Mouse (Mus musculus) adrenal gland, postnatal 36 days (tissue): ENCODE data around the gene Kpna1. TPM values are rescaled to one million over a fixed set of nuclear protein-coding genes. Genes with fewer than 3 reads are reported as not detected.
"Not testable (repeated sequence)": the region's sequence is repeated elsewhere in the genome, so short reads cannot be mapped to it uniquely, and the experiment has no call there.

Experiments
- DNase-seq, 2 experiments: peaks; one replicate each; pipeline ENCODE4 v3.0.0; 2021; ENCODE audit warnings: mixed read lengths in 1 of 2
- total RNA-seq, 2 experiments: library from RNA; stranded (reverse); gene quantifications; 2 replicates each; pipeline ENCODE4 v1.2.3; 2021

The Kpna1 gene
- total RNA-seq, 2 experiments from 2014 or later = 70.0 to 85.0 TPM

DNA sequence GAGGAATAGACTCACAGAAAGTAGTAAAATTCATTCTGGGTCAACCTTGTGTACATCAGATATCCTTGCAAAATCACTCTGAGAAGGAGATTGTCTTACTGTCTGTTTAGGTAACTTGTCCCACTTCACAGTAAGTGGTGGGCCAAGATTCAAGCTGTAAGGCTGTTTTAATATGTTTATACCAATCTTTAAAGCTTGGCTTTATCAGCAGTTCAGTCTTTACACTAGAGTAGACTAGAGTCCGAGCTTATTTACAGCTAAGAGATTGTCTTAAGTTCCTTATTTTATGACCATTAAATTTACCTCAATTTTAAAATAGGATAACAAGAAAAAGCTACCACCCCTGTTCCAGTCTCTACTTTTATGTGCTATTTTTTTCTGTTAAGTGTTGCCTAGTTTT, 9.4 kb downstream of the Kpna1 start:
- no peak for DNase-seq

DNA sequence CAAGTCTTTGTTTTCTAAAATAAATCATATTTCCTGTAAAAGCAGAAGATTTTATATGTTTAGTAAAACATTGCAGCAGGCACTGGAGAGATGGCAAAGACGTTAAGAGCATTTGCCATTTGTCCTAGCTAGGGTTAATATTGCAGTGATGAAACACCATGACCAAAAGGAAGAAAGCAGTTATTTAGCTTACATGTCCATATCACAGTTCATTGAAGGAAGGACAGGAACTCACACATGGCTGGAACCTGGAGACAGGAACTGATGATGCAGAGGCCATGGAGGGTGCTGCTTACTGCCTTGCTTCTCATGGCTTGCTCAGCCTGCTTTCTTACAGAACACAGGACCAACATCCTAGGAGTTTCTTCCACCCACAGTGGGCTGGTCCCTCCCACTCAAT, 13.8 kb downstream of the Kpna1 start:
- DNase-seq = no peak

DNA sequence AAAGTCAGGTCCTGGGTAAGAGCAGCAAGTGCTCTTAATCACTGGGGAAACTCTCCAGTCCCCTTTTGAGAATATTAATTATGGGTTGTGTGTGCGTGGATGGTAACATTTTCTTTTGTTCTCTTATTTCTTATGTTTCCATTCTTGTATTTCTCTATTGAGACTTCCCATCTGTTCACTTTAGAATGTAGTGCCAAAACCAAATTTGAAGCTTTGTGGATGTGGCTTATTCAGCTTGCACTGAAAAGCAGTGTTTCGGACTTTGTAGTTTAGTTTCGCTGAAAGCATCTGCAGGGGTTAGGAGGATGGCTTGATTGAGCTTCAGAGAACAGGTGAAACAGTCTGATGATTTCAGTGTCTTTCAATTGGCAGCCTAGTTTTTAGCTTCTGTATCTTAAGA, 14.8 kb downstream of the Kpna1 start:
- no peak for DNase-seq

DNA sequence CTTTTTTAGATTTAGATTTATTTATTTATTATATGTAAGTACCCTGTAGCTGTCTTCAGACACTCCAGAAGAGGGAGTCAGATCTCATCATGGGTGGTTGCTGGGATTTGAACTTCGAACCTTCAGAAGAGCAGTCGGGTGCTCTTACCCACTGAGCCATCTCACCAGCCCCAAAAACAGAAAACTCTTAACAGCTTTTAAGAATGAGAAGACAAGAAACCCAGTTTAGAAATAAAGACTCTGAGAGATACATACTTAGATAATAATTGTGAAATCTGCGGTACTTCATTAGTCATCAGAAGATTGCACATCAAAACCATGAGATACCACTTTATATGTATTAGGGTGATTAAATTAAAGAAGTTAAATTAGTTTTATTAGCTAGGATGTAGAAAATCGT, 20.3 kb downstream of the Kpna1 start:
- not testable (repeated sequence) for DNase-seq

DNA sequence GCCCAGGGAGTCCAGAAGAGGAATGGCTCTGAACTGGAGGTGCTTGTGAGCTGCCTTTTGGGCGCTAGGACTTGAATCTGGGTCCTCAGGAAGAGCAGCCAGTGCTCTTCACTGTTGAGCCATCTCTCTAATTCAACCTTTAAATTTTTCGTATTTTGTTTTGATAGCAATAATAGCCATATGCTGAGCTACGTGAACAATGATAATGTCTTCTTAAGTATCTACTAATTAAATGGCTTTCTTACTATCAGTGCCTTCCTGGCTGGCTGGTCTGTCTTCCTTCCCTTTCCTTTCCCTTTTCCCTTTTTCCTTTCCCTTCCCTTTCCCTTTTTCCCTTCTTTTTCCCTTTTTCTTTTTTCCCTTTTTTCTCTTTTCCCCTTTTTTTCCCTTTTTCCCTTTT, 29.8 kb downstream of the Kpna1 start:
- DNase-seq = no peak

DNA sequence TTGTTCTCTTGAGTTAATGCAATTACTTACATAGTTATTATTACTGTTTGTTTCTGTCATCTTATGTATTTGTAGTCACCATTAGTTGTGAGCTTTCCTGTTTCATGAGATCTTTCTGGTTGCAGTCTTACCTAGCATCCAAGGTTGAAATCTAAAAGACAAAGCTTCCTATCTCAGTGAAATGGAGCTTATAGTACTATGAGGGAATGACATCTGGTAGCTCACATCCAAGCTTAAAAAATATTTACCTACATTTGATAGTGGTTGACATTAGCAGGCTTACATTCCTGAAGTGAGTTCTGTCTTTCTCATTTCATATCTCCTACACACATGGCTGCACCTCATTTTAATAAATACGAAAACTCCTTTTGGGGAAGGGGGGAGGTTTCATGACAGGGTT, 37.8 kb downstream of the Kpna1 start:
- no peak for DNase-seq

DNA sequence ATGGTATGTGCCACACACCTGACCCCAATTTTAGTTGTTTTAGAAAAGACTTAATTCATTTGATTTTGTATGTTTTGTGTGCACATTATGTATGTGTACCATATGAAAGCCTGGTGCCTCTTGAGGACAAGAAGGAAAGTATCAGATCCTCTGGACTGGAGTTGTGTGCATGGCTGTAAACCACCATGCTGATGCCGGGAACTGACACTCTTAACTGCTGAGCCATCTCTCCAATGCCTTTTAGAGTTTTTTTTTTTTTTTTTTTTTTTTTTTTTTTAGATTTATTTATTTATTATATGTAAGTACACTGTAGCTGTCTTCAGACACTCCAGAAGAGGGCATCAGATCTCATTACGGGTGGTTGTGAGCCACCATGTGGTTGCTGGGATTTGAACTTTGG, 49.6 kb downstream of the Kpna1 start:
- DNase-seq = not testable (repeated sequence)

DNA sequence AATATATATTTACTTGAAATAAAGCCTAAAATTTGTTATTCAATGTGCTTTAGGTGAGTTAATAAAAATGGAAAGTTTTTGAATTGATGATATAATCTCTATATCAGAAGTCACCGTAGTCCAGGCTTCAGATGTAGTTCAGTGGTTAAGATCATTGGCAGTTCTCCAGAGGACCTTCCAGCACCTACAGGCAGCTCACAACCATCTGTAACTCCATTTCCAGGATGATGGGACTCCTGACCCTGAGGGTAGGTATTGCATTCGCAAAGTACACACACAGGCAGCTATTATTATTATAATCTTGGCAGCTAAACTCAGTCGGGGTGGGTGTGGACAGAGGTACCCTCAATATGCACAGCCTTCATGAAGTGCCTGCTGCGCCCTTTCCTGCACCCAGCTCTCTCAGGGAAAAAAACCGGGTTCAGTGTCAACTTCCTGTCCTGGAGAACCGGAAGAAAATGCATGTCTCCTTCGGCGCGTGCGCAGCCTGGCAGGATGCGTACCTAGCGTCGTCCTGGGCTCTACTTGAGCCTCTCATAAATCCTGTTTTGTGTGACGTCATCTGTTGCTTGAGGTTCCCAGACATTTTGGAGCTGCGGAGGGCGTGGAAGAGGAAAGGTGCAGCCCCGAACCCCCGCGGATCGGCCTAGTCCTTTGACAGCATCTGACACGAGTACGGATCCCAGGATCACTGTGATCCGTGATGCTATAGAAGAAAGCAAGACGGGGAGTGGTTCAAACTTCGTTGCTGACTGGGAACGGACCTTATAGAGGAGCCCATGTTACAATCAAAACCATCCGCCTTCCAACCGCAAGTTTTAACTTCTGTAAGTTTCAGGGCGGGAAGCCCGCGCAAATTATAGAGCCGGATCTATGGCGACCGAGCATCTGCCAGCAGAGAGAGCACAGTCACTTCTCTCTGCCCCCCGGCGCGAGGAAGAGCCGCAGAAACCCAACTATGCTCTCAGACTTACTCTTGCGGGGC, 62.4 kb downstream of the Kpna1 start, which contains the start of gene Wdr5b:
TSS of gene Wdr5b (plus strand) at position 551 of the 985 bp plus-strand sequence.
- DNase-seq = peak; percentile 90 to 93

DNA sequence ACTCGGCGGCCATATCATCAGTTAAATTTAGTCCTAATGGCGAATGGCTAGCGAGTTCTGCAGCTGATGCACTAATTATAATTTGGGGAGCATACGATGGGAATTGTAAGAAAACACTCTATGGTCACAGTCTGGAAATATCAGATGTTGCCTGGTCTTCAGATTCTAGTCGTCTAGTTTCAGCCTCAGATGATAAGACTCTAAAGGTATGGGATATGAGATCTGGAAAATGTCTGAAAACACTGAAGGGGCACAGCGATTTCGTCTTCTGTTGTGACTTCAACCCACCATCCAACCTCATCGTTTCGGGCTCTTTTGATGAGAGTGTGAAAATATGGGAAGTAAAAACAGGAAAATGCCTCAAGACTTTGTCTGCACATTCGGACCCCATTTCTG, 63.1 kb downstream of the Kpna1 start:
- no peak for DNase-seq

DNA sequence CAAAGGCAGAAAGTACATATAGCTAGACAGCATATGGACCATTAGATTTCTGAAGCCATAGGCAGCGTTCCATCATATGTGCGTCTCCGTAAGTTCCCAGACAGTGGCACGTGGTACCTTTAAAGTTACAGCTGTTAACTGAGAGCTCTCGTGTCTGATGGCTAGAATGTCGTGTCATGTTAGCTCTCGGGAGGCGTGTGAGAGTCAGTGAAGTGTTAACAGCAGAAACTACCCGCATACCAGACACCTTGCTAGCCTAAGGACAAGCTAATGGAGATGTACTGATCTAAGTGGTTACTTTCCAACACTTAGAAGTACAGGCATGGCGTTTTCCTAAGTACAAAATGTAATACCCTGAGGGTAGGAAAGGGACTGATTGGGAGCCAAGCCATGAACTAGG, 64.5 kb downstream of the Kpna1 start:
- DNase-seq = no peak

DNA sequence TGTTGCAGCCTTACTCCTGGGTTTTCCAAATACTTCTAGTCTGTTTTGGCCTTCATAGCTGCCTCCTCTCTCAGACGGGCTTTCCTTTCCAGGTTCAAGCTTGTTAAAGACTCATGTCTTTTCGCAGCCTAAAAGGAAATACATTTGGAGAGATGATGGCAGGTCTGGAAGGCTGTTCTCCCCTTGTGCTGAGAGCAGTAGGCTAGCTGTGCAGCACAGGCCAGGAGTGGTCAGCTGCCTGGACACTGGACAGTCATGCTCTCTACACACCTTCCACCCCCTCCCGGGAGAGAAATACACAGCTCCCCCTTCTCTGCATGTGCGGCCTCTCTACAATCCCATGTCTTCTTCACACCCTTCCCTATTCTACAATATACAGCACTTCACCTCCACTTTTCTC, 65.4 kb downstream of the Kpna1 start:
- DNase-seq = no peak

DNA sequence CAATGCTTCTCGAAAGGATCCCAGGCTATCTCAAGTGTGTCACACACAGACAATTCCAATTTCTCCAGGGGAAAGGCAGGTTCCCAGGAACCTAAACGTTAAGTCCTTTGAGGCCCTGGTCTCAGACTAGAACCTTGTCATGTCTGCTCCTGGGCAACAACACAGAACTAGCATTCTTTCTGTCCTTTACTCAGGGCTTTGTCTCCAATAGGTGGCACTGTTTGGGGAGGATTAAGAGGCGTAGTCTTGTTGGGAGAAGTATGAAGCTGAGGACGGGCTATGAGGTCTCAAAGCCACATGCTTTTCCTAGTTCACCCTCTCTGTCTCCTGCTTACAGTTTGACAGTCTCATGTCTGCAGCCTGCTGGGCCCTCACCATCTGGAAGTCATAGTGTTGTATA, 69.0 kb downstream of the Kpna1 start:
- no peak for DNase-seq

DNA sequence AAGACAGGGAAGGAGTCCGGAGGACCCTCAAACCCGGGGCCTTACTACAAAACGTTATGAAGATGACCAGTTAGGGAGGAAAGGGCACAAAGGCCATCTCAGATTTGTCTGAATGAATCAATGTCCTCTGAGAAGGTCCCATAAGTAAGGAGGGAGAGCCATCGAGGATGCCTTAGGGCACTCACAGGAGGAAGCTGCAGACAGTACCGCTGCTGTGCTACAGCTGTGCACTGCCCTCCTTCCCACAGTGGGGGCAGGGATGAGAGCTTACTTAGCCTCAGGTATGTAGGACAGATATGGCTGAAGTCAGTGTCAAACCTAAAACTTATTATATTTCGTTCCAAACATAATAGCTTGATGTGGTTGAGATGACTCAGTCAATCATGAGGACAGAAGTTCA, 72.9 kb downstream of the Kpna1 start:
- no peak for DNase-seq

DNA sequence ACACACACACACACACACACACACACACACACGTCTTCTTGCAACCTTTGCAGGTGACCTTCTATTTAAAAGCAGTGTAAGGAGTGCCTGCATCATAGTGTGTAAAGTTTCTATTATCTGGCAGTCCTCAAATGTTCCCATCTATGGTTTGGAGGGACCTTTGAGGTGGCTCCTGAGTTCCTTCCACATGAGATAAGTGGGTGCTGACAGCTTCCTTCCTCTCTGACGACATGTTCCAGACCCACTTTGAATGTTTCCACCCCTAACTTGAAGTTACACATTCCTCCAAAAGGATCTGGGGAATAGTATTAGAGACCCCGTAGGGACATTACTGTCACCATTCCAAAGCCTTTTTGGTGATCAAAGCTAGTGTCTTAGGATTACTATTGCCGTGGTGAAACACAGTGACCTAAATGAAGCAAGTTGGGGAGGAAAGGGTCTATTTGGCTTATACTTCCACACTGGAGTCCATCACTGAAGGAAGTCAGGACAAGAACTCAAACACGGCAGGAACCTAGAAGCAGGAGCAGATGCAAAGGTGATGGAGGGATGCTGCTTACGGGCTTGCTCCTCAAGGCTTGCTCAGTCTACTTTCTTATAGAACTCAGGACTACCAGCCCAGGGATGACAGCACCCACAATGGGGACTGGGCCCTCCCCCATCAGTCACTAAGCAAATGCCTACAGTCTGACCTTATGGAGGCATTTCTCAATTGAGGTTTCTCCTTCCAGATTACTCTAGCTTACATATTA, 75.2 kb downstream of the Kpna1 start:
- no peak for DNase-seq

DNA sequence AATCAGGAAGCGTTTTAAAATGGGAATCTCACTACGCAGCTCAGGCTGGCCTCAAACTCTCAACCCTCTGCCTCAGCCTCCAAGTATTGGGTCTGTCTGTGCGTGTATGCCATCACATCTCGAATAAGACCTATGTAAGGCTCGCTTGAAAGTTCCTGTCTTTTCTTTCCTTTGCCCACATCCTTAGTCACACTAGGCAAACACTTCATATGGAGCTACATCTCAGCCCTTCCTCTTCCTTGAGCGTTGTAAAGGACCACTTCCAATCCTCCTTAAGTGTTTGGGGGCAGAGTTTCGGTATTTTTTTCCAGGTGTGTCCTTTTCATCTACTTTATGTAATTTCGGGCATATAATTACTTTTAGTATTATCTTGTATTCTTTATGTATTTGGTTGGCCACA, 76.4 kb downstream of the Kpna1 start:
- no peak for DNase-seq

DNA sequence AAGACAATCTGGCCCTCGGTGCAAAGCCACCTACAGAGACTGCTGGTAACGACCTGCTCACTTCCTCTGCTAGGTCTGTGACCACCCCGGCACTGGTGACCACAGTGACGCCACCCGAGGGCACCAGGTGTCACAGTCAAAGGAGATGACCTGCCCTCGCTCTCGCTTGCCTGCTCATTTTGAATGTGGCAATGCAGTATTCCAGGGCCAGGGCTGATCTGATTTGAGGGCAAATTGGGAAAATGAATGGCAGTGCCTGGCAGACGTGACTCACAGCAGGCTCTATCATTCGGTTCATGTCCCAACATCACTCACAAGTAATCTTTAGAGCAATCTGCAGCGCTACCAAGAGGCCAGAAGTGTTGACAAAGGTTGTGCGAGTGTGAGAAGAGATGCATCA, 77.9 kb downstream of the Kpna1 start:
- peak in 1 of 2 experiments; percentile 31 for DNase-seq

DNA sequence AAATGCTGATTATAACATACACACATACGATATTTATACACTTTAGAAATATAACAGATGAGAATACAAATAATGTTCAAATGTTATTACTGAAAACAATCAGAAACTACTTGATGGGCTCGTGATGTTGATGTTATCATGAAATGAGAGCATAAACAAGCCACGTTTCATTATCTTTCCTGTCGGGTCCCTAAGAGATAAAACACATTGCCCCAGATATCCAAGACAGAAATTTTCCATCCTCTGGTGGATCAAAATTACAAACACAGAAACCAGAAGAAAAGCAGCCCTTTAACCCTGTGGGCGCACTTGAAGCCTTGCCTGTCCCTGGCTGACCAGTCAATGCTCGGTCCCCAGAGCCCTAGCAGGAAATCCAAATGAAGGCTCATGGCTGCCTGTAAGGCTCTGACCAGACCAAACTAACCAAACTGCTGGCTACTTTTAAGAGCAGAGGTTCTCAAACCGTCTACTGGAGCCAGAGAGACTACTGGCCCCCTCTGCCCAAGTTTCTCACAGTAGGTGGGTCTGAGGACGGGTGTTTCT, 79.5 kb downstream of the Kpna1 start:
- DNase-seq = no peak

DNA sequence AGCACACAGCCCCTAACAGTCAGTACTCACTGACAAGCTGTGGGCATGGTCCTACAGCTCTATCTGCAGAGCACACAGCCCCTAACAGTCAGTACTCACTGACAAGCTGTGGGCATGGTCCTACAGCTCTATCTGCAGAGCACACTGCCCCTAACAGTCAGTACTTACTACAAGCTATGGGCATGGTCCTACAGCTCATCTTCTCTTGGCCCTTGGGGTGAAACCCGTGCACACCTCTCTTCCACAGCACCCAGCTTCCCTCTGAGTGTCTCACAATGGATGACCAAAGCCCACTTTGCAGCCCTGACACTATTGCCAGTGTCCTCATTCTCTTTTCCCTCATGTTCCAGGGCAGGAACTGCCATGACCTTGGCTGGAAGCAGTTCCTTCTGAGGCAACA, 84.0 kb downstream of the Kpna1 start:
- DNase-seq = not testable (repeated sequence)

DNA sequence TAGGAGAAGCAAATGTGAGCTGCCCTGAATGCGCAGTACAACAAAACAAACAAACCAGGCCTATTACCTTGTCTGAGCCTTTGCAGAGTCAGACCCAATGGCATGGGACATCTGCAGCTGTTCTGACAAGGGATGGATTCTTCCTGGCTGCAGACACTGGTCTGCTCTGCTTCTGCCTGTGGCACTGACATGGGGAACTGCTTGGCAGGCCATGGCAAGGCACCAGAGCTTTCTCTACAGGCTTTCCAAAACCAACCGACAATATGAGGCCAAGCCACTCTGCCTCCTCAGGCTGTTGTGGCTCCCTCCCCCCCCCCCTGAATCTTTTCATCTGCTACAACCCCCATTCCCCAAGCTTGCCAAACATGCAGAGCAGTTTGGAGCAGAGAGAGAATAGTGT, 84.8 kb downstream of the Kpna1 start:
- DNase-seq = no peak

DNA sequence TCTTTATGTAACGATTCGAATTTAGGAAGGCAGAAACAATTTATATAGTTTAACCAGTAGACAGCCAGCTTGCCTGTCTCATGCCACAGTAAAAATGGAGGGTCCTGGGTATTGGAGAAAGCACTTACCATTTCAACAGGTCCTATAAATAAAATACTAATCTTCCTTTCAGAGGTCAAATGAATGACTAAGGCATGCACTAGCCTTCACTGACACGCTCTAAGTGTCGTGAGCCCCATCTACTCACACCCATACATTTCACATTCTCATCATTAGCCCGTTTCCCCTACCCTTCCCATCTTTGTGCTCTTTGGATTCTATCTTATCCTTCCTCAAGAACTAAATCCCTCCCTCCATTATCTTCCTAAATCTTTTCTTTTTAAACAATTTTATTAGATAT, 86.4 kb downstream of the Kpna1 start:
- no peak for DNase-seq

DNA sequence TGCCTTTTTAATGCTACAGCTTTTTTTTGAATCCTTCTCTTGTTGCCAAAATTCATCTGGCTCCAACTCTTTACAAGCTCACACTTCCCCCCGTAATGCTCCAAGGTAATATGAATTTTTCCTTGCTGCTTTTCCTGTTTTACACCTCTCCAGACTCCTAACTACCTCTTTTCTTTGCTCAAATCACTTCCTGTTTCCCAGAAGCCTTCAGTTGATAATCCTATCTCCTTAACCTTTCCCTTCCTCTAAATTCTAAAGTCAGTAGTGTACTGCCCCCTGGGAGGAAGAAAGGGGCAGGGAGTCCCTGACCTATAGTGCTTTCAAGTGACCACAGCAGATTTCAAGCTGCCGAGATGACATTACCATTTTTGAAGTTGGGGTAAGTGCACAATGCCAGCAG, 89.1 kb downstream of the Kpna1 start:
- no peak for DNase-seq

DNA sequence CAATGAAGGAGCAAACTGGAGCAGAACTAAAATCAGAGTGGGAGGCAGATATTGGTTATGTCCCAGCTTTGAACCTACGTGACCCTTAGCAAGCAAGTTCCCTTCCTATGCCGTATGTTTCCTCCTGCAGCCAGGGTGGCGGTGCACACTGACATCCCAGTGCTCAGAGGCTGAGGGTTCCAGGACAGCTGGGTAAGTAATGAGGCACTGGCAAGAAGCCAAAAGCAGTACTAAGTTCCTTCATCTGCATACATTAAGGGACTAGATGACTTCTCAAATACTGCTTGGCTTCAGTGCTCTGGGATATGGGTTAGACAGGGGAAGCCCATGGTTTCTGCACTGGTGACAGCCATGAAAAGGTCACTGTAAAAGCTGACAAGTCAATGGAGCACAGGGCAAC, 89.8 kb downstream of the Kpna1 start:
- DNase-seq = no peak
